Mouse (Mus musculus): ENCODE measurements at regions not wholly inside any gene's neighbourhood (a gene's known extent, or its start where the extent isn't known, plus 50 kb on each side); places are given as distances from the start of the nearest gene placed in this dataset.
"Not testable (repeated sequence)": the region's sequence is repeated elsewhere in the genome, so short reads cannot be mapped to it uniquely, and the experiment has no call there.

DNA sequence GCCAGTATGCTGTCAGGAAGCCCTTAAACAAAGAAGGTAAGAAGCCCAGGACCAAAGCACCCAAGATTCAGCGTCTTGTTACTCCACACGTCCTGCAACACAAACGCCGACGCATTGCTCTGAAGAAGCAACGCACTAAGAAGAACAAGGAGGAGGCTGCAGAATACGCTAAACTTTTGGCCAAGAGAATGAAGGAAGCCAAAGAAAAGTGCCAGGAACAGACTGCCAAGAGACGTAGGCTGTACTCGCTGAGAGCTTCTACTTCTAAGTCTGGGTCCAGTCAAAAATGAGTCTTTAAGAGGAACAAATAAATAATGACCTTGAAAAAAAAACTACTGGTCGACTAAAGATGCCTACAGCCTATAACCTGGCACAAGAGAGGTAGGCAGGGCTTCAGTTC, 110.0 kb downstream of the Cyld start:
- intact Hi-C loops (cut with DNase I); DNase-seq (ENCODE audit: low spot score): not testable (repeated sequence)

Data from heart, postnatal 25 days (tissue).